Mouse (Mus musculus): Measurements from ENCODE around the gene Slc9a9. TPM values are rescaled to one million over a fixed set of nuclear protein-coding genes. Genes with fewer than 3 reads are reported as not detected.

Slc9a9 gene
- polyA plus RNA-seq, 1 experiment: 4.4 TPM

DNA sequence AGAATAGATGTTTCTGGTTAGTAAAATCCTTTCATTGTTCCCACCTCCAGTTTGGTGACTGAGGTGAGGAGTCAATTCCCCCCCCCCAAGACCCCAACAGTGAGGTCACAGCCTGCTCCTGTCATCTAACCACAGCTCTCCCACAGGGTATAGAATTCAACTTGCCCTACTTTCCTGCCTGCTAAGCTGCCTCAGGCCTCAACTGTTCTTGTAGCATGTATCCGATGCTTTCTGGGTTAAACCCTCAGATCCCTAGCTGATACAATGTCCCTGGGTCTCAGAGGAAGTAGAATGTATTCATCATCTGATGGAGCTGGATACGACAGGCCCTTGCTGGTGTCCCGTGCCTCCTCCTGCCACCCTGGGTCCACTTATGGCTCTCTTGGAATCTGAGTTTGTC is 408.9 kb downstream of the Slc9a9 start:
- Histone ChIP-seq H3K4me3 (ENCODE audit: insufficient read depth, poor library complexity, severe bottlenecking) (no peak overlapping the region), H3K79me2 (ENCODE audit: control insufficient read depth, insufficient read depth) (no peaks in the 10 kb centered on the region), H3ac (ENCODE audit: control insufficient read depth, insufficient read length, low read depth) (no peak overlapping the region), H3K27me3 (ENCODE audit: control insufficient read depth, insufficient read depth, insufficient read length) (no peaks in the 10 kb centered on the region), H3K79me3 (ENCODE audit: low read depth) (no peaks in the 10 kb centered on the region), H3K36me3 (ENCODE audit: control insufficient read depth, insufficient read depth) (no peaks in the 10 kb centered on the region)
- TF ChIP-seq MYOG (IDR thresholded peaks at IDR 0.05; ENCODE audit: control insufficient read depth, extremely low read depth, insufficient read length) (no peak), MAX (IDR thresholded peaks at IDR 0.05) (no peak), USF1 (IDR thresholded peaks at IDR 0.05; ENCODE audit: low read depth) (no peak), CEBPB (IDR thresholded peaks at IDR 0.05; ENCODE audit: low read depth) (no peak), MYOD1 (IDR thresholded peaks at IDR 0.05; ENCODE audit: control insufficient read depth, insufficient read length, low read depth) (no peak), CTCF (IDR thresholded peaks at IDR 0.05; ENCODE audit: control insufficient read depth, insufficient read depth, insufficient read length) (no peak), FOSL1 (IDR thresholded peaks at IDR 0.05; ENCODE audit: insufficient read depth, low read length, poor library complexity, severe bottlenecking) (no peak)

GRCm38 (mm10) chr9:95079951-95080350 is 410.2 kb downstream of the Slc9a9 start:
- H3K27me3 ChIP-seq (ENCODE audit: control insufficient read depth, insufficient read depth, insufficient read length): no peaks in the 10 kb centered on the region
- H3ac ChIP-seq (ENCODE audit: control insufficient read depth, insufficient read length, low read depth): no peak overlapping the region

GRCm38 (mm10) chr9:95086109-95086821 is 416.6 kb downstream of the Slc9a9 start:
- Histone ChIP-seq H3K27me3 (ENCODE audit: control insufficient read depth, insufficient read depth, insufficient read length) (no peaks in the 10 kb centered on the region), H3K79me3 (ENCODE audit: low read depth) (no peaks in the 10 kb centered on the region), H3K36me3 (ENCODE audit: control insufficient read depth, insufficient read depth) (no peaks in the 10 kb centered on the region), H3K4me3 (ENCODE audit: insufficient read depth, poor library complexity, severe bottlenecking) (no peak overlapping the region), H3K79me2 (ENCODE audit: control insufficient read depth, insufficient read depth) (no peaks in the 10 kb centered on the region), H3ac (ENCODE audit: control insufficient read depth, insufficient read length, low read depth) (no peak overlapping the region)
- no peak for TF ChIP-seq USF1 (IDR thresholded peaks at IDR 0.05; ENCODE audit: low read depth)
- TF ChIP-seq FOSL1 (IDR thresholded peaks at IDR 0.05; ENCODE audit: insufficient read depth, low read length, poor library complexity, severe bottlenecking): no peak
- no peak for TF ChIP-seq MAX (IDR thresholded peaks at IDR 0.05)
- no peak for TF ChIP-seq CTCF (IDR thresholded peaks at IDR 0.05; ENCODE audit: control insufficient read depth, insufficient read depth, insufficient read length)
- TF ChIP-seq MYOG (IDR thresholded peaks at IDR 0.05; ENCODE audit: control insufficient read depth, extremely low read depth, insufficient read length): no peak
- no peak for TF ChIP-seq MYOD1 (IDR thresholded peaks at IDR 0.05; ENCODE audit: control insufficient read depth, insufficient read length, low read depth)
- no peak for TF ChIP-seq CEBPB (IDR thresholded peaks at IDR 0.05; ENCODE audit: low read depth)

More at GRCm38 (mm10) chr9:95079951-95080350, 410.2 kb downstream of the Slc9a9 start:
- no peaks in the 10 kb centered on the region for H3K36me3 ChIP-seq (ENCODE audit: control insufficient read depth, insufficient read depth)
- H3K79me2 ChIP-seq (ENCODE audit: control insufficient read depth, insufficient read depth): no peaks in the 10 kb centered on the region
- H3K4me3 ChIP-seq (ENCODE audit: insufficient read depth, poor library complexity, severe bottlenecking): no peak overlapping the region
- H3K79me3 ChIP-seq (ENCODE audit: low read depth): no peaks in the 10 kb centered on the region
- TF ChIP-seq CEBPB (IDR thresholded peaks at IDR 0.05; ENCODE audit: low read depth) (no peak), MAX (IDR thresholded peaks at IDR 0.05) (no peak), CTCF (IDR thresholded peaks at IDR 0.05; ENCODE audit: control insufficient read depth, insufficient read depth, insufficient read length) (no peak)

GRCm38 (mm10) chr9:95088221-95088620 is 418.5 kb downstream of the Slc9a9 start:
- no peaks in the 10 kb centered on the region for H3K36me3 ChIP-seq (ENCODE audit: control insufficient read depth, insufficient read depth)
- no peaks in the 10 kb centered on the region for H3K79me3 ChIP-seq (ENCODE audit: low read depth)
- no peaks in the 10 kb centered on the region for H3K27me3 ChIP-seq (ENCODE audit: control insufficient read depth, insufficient read depth, insufficient read length)
- no peak for TF ChIP-seq FOSL1 (IDR thresholded peaks at IDR 0.05; ENCODE audit: insufficient read depth, low read length, poor library complexity, severe bottlenecking)
- no peak for TF ChIP-seq MAX (IDR thresholded peaks at IDR 0.05)
- no peak for TF ChIP-seq CTCF (IDR thresholded peaks at IDR 0.05; ENCODE audit: control insufficient read depth, insufficient read depth, insufficient read length)
- TF ChIP-seq CEBPB (IDR thresholded peaks at IDR 0.05; ENCODE audit: low read depth): no peak
- TF ChIP-seq MYOD1 (IDR thresholded peaks at IDR 0.05; ENCODE audit: control insufficient read depth, insufficient read length, low read depth): no peak
- no peak for TF ChIP-seq USF1 (IDR thresholded peaks at IDR 0.05; ENCODE audit: low read depth)
- TF ChIP-seq MYOG (IDR thresholded peaks at IDR 0.05; ENCODE audit: control insufficient read depth, extremely low read depth, insufficient read length): no peak
- no peak overlapping the region for H3ac ChIP-seq (ENCODE audit: control insufficient read depth, insufficient read length, low read depth)
- no peaks in the 10 kb centered on the region for H3K79me2 ChIP-seq (ENCODE audit: control insufficient read depth, insufficient read depth)
- H3K4me3 ChIP-seq (ENCODE audit: insufficient read depth, poor library complexity, severe bottlenecking): no peak overlapping the region

GRCm38 (mm10) chr9:95089050-95089449 is 419.3 kb downstream of the Slc9a9 start:
- no peaks in the 10 kb centered on the region for H3K79me3 ChIP-seq (ENCODE audit: low read depth)
- TF ChIP-seq USF1 (IDR thresholded peaks at IDR 0.05; ENCODE audit: low read depth) (no peak), MYOD1 (IDR thresholded peaks at IDR 0.05; ENCODE audit: control insufficient read depth, insufficient read length, low read depth) (no peak), FOSL1 (IDR thresholded peaks at IDR 0.05; ENCODE audit: insufficient read depth, low read length, poor library complexity, severe bottlenecking) (no peak), MAX (IDR thresholded peaks at IDR 0.05) (no peak), CTCF (IDR thresholded peaks at IDR 0.05; ENCODE audit: control insufficient read depth, insufficient read depth, insufficient read length) (no peak), CEBPB (IDR thresholded peaks at IDR 0.05; ENCODE audit: low read depth) (no peak), MYOG (IDR thresholded peaks at IDR 0.05; ENCODE audit: control insufficient read depth, extremely low read depth, insufficient read length) (no peak)
- H3K4me3 ChIP-seq (ENCODE audit: insufficient read depth, poor library complexity, severe bottlenecking): no peak overlapping the region
- H3ac ChIP-seq (ENCODE audit: control insufficient read depth, insufficient read length, low read depth): no peak overlapping the region
- H3K27me3 ChIP-seq (ENCODE audit: control insufficient read depth, insufficient read depth, insufficient read length): no peaks in the 10 kb centered on the region
- no peaks in the 10 kb centered on the region for H3K36me3 ChIP-seq (ENCODE audit: control insufficient read depth, insufficient read depth)
- H3K79me2 ChIP-seq (ENCODE audit: control insufficient read depth, insufficient read depth): no peaks in the 10 kb centered on the region

DNA sequence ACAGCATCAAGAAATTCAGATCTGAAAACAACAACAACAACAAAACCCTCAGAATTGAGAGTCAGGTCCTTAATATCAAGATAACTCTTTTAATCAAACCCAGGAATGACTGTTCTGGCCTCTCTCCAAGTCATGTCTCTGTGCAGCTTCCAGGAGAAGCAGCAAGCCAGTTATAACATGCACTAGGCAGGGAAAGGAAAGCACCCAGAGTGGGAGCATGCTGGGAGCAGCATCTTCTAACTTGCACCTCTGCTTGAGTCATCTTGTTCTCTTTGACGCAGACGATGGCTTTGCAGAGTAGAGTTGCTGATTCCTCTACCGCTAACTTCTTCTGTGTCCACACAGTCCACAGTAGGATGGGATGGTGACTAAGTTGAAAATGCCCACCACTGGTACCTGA is 426.8 kb downstream of the Slc9a9 start:
- Histone ChIP-seq H3K79me2 (ENCODE audit: control insufficient read depth, insufficient read depth) (no peaks in the 10 kb centered on the region), H3ac (ENCODE audit: control insufficient read depth, insufficient read length, low read depth) (no peak overlapping the region), H3K4me3 (ENCODE audit: insufficient read depth, poor library complexity, severe bottlenecking) (no peak overlapping the region), H3K27me3 (ENCODE audit: control insufficient read depth, insufficient read depth, insufficient read length) (no peaks in the 10 kb centered on the region), H3K36me3 (ENCODE audit: control insufficient read depth, insufficient read depth) (no peaks in the 10 kb centered on the region), H3K79me3 (ENCODE audit: low read depth) (no peaks in the 10 kb centered on the region)
- no peak for TF ChIP-seq MYOD1 (IDR thresholded peaks at IDR 0.05; ENCODE audit: control insufficient read depth, insufficient read length, low read depth)
- TF ChIP-seq CEBPB (IDR thresholded peaks at IDR 0.05; ENCODE audit: low read depth): no peak
- no peak for TF ChIP-seq MYOG (IDR thresholded peaks at IDR 0.05; ENCODE audit: control insufficient read depth, extremely low read depth, insufficient read length)
- TF ChIP-seq MAX (IDR thresholded peaks at IDR 0.05): no peak
- TF ChIP-seq FOSL1 (IDR thresholded peaks at IDR 0.05; ENCODE audit: insufficient read depth, low read length, poor library complexity, severe bottlenecking): no peak
- TF ChIP-seq USF1 (IDR thresholded peaks at IDR 0.05; ENCODE audit: low read depth): no peak
- no peak for TF ChIP-seq CTCF (IDR thresholded peaks at IDR 0.05; ENCODE audit: control insufficient read depth, insufficient read depth, insufficient read length)

All from C2C12 (cell line).